Mouse (Mus musculus): Measurements from ENCODE around the gene Siah1a.

- TF ChIP-seq CTCF (conservative IDR thresholded peaks at IDR 0.05; ENCODE audit: insufficient read depth, insufficient read length, low read depth, low read length) (no peak), POLR2A (IDR thresholded peaks at IDR 0.05; ENCODE audit: low read depth, low read length) (no peak)
Observed at GRCm38 (mm10) chr8:86765669-86766068, 19.9 kb upstream of the Siah1a start.

Data from kidney, adult 2 months (tissue).